Comparison of ENCODE assay signal across 22 mouse cellular contexts in genomic region chr8:116617891-116618290, GRCm38 (mm10).
"Had no signal": no experiment of that assay in that cellular context is flagged by ENCODE, and none has a peak within 500 bp of the region (broad histone marks: within the 10 kb centered on the region; RNA-seq: fewer than 3 reads in every experiment).

No protein-coding gene starts in this region.

- H3K9ac ChIP-seq: heart, embryonic 12.5 days; hindbrain, embryonic 13.5 days; hindbrain, embryonic 15.5 days; limb, embryonic 12.5 days; liver, embryonic 12.5 days; liver, embryonic 14.5 days had no signal

- H3K9me3 ChIP-seq: heart, embryonic 10.5 days; heart, embryonic 12.5 days; hindbrain, embryonic 13.5 days; hindbrain, embryonic 15.5 days; limb, embryonic 10.5 days; limb, embryonic 12.5 days; liver, embryonic 12.5 days had no signal

- H3K27ac ChIP-seq: heart, embryonic 10.5 days; hindbrain, embryonic 13.5 days; hindbrain, embryonic 15.5 days; hindbrain, postnatal 0 days; layer of hippocampus, adult 2 months; left cerebral cortex, adult 2 months; limb, embryonic 10.5 days; limb, embryonic 12.5 days; liver, embryonic 12.5 days; liver, embryonic 14.5 days had no signal

- H3K36me3 ChIP-seq: heart, embryonic 10.5 days; heart, embryonic 12.5 days; hindbrain, embryonic 13.5 days; hindbrain, embryonic 15.5 days; limb, embryonic 10.5 days; limb, embryonic 12.5 days; liver, embryonic 12.5 days had no signal

- DNase-seq: gastrocnemius, postnatal 14 days; gastrocnemius, postnatal 36 days; heart, adult 18-20 months; heart, postnatal 10 days; kidney, adult 11 months; kidney, adult 8-10 months; kidney, postnatal 10 days; kidney, postnatal 25 days; kidney, postnatal 4 days; liver had no signal

- H3K4me2 ChIP-seq: heart, embryonic 12.5 days; hindbrain, embryonic 13.5 days; hindbrain, embryonic 15.5 days; limb, embryonic 12.5 days; liver, embryonic 12.5 days had no signal

- ATAC-seq: hindbrain, postnatal 0 days; intestine, embryonic 16.5 days; liver, embryonic 12.5 days had no signal

- H3K4me1 ChIP-seq: limb, embryonic 10.5 days had no signal

- H3K27me3 ChIP-seq: hindbrain, embryonic 13.5 days; hindbrain, embryonic 15.5 days; limb, embryonic 12.5 days; liver, embryonic 12.5 days had no signal

- H3K4me3 ChIP-seq: heart, embryonic 10.5 days; heart, embryonic 12.5 days; hindbrain, embryonic 13.5 days; hindbrain, embryonic 15.5 days; layer of hippocampus, adult 2 months; left cerebral cortex, adult 2 months; limb, embryonic 10.5 days; limb, embryonic 12.5 days; liver, embryonic 12.5 days had no signal
